Mouse (Mus musculus): ENCODE measurements around the gene Taz. TPM values are rescaled to one million over a fixed set of nuclear protein-coding genes. Genes with fewer than 3 reads are reported as not detected.

Gene Taz
- polyA plus RNA-seq, 1 experiment from 2014 or later = 71.3 TPM

DNA sequence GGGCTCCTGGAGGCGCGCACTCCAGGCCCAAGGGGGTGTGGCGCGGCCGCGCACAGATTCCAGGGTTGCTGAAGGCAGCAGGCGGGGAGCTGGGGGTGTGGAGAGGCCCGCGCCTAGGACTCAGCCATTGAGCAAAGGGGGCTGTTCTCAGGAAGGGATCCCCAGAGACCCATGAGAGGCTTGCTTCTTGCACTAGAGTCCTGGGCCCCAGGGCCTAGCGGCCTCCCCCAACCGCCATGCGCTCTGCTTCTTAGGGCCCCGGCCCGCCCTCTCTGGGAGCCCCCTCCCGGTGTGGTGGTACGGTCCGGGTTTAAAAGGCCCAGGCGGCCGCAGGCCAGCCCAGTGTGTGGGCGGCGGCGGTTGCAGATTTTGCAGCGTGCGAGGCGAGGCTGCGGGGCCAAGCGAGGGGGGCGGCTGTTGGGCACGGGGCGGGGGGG lies 47.0 kb downstream of the Taz start, which contains the start of gene Plxna3:
Gene Plxna3 (plus strand): TSS at position 342 of the 437 bp plus-strand sequence.
- H3K4me1 ChIP-seq (replicated peaks) = peaks cover 20% of the 10 kb centered on the region
- H3K27ac ChIP-seq (ENCODE audit: poor library complexity, severe bottlenecking) = peak within 1 kb of the TSS; percentile 64; the same call in 1 of the 2 replicates
- peak within 1 kb of the TSS; percentile 59 for H3K4me3 ChIP-seq
- H3K9me3 ChIP-seq (replicated peaks) = 0 out of 2 replicates have a peak, but pooled peaks cover 2% of the 10 kb centered on the region
- peaks cover 8% of the 10 kb centered on the region for H3K36me3 ChIP-seq
- peak within 1 kb of the TSS; percentile 81 for H3K9ac ChIP-seq
- H3K4me2 ChIP-seq = peak within 1 kb of the TSS; percentile 86
- no peaks in the 10 kb centered on the region for H3K27me3 ChIP-seq (replicated peaks)
- ATAC-seq (ENCODE audit: insufficient number of reproducible peaks, low FRiP score) = peak; percentile 88
- 15% methylated on average over 30 of the region's 30 CpGs for WGBS

DNA sequence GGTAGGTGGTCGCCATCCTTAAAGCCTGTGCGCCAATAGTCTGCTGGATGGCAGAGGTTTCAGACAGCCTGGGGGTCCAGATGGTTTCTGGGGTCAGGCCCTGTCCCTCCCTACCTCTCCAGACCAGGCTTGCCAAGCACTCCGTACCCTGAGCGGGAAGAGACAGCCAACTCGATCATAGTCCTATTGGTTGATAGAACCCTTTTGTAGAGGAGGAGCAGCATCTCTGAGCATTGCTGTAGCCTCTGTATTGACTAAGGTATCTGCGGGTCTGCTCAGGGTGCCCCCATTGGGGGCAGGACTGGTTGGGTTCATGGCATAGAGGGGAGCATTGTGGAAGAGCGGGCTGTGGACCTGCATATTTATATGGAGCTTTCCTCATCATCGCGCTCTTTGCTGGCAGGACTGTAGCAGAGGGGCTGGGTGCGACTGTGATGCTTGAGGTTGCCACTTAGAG lies 47.5 kb downstream of the Taz start:
- H3K27me3 ChIP-seq (replicated peaks) = no peaks in the 10 kb centered on the region

DNA sequence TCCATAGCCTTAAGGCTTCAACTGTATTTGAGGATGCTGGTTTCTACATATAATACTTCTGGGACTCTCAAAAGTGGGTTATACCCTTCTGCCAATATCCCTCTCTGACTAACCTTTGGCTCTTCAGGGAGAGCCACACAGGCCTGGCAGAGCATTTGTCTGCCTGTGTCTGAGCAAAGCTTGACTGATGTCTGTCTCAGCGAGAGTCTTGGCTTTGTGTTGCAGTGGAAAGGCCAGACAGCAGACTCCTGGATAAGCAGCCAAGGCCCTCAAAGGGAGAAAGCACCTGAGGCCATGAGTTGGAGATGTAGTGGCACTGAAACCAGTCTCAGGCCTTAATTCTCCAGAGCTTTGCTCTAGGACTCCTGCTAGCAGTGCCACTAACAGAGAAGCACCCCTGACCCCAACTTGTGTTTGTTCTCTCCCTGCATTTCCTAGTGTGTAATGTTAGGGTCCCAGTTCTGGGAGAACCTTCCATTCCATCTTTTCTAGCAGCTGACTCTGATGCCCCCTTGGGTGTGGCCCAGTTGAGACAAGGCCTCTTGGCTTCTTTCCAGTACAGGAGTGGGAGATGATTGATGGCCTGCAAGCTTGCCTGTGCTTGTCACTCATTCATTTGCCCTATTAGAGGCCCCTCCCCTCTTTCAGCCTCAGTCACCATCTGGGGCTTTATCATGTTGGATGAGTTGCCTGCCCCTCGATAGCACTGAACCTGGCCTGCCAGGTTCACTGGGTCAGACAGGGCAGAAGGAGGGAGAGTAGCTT lies 48.6 kb downstream of the Taz start:
- peaks cover 19% of the 10 kb centered on the region for H3K36me3 ChIP-seq
- H3K9me3 ChIP-seq (replicated peaks) = 0 out of 2 replicates have a peak, but pooled peaks cover 5% of the 10 kb centered on the region
- 50% methylated on average over 2 of the region's 2 CpGs for WGBS
- peak overlapping the region; percentile 81; the same call in 1 of the 2 replicates for H3K9ac ChIP-seq
- no peaks in the 10 kb centered on the region for H3K27me3 ChIP-seq (replicated peaks)
- peak overlapping the region; percentile 59; the same call in 1 of the 2 replicates for H3K4me3 ChIP-seq
- ATAC-seq (ENCODE audit: insufficient number of reproducible peaks, low FRiP score) = no peak
- peaks cover 20% of the 10 kb centered on the region for H3K4me1 ChIP-seq (replicated peaks)
- no peak overlapping the region; the same call in 1 of the 2 replicates for H3K27ac ChIP-seq (ENCODE audit: poor library complexity, severe bottlenecking)
- peak overlapping the region; percentile 86 for H3K4me2 ChIP-seq

More for the DNA sequence above, 47.5 kb downstream of the Taz start:
- Histone ChIP-seq H3K4me2 (peak overlapping the region; percentile 86), H3K9ac (peak overlapping the region; percentile 81), H3K27ac (ENCODE audit: poor library complexity, severe bottlenecking) (peak overlapping the region; percentile 64; the same call in 1 of the 2 replicates), H3K4me3 (peak overlapping the region; percentile 59), H3K9me3 (replicated peaks) (0 out of 2 replicates have a peak, but pooled peaks cover 5% of the 10 kb centered on the region), H3K36me3 (peaks cover 13% of the 10 kb centered on the region), H3K4me1 (replicated peaks) (peaks cover 20% of the 10 kb centered on the region)
- WGBS = 21% methylated on average over 10 of the region's 10 CpGs
- ATAC-seq (ENCODE audit: insufficient number of reproducible peaks, low FRiP score) = no peak

Small RNA genes lying within 50 kb of the gene (microRNA-seq; reads per million reads assigned to microRNA genes)
- gene Mir7091 = 0.71 reads per million
- gene Mir7092 = not detected

Other genes starting within 250 kb of the Taz start
- not detected in 2 replicates for gene Opn1mw, start 154.4 kb upstream of the Taz start, polyA plus RNA-seq (2016; fragmentation: Nextera tagmentation; extraction: Ambion mirVana)
- 12.0 and 14.0 TPM in 2 replicates for gene Mecp2, start 146.5 kb upstream of the Taz start, polyA plus RNA-seq (2016; fragmentation: Nextera tagmentation; extraction: Ambion mirVana)
- gene Tex28, start 114.1 kb upstream of the Taz start, polyA plus RNA-seq (2016; fragmentation: Nextera tagmentation; extraction: Ambion mirVana) = not detected in 2 replicates
- gene Tktl1, start 104.7 kb upstream of the Taz start, polyA plus RNA-seq (2016; fragmentation: Nextera tagmentation; extraction: Ambion mirVana) = not detected in 2 replicates
- 226 and 227 TPM in 2 replicates for gene Flna, start 32.1 kb upstream of the Taz start, polyA plus RNA-seq (2016; fragmentation: Nextera tagmentation; extraction: Ambion mirVana)
- 16.8 and 17.3 TPM in 2 replicates for gene Emd, start 27.2 kb upstream of the Taz start, polyA plus RNA-seq (2016; fragmentation: Nextera tagmentation; extraction: Ambion mirVana)
- 437 and 446 TPM in 2 replicates for gene Rpl10, start 11.1 kb upstream of the Taz start, polyA plus RNA-seq (2016; fragmentation: Nextera tagmentation; extraction: Ambion mirVana)
- gene Dnase1l1, start 425 bp downstream of the Taz start, polyA plus RNA-seq (2016; fragmentation: Nextera tagmentation; extraction: Ambion mirVana) = 10.2 and 10.8 TPM in 2 replicates
- 125 and 128 TPM in 2 replicates for gene Atp6ap1, start 15.2 kb downstream of the Taz start, polyA plus RNA-seq (2016; fragmentation: Nextera tagmentation; extraction: Ambion mirVana)
- gene Gdi1, start 23.1 kb downstream of the Taz start, polyA plus RNA-seq (2016; fragmentation: Nextera tagmentation; extraction: Ambion mirVana) = 167 and 174 TPM in 2 replicates
- gene Fam50a, start 31.1 kb downstream of the Taz start, polyA plus RNA-seq (2016; fragmentation: Nextera tagmentation; extraction: Ambion mirVana) = 53.1 and 55.1 TPM in 2 replicates
- 9.6 and 9.8 TPM in 2 replicates for gene Plxna3, start 47.2 kb downstream of the Taz start, polyA plus RNA-seq (2016; fragmentation: Nextera tagmentation; extraction: Ambion mirVana)
- 93.9 and 95.5 TPM in 2 replicates for gene Lage3, start 71.7 kb downstream of the Taz start, polyA plus RNA-seq (2016; fragmentation: Nextera tagmentation; extraction: Ambion mirVana)
- 57.4 and 58.2 TPM in 2 replicates for gene Ubl4a, start 91.3 kb downstream of the Taz start, polyA plus RNA-seq (2016; fragmentation: Nextera tagmentation; extraction: Ambion mirVana)
- gene Slc10a3, start 91.4 kb downstream of the Taz start, polyA plus RNA-seq (2016; fragmentation: Nextera tagmentation; extraction: Ambion mirVana) = 13.5 and 13.7 TPM in 2 replicates
- gene Fam3a, start 111.4 kb downstream of the Taz start, polyA plus RNA-seq (2016; fragmentation: Nextera tagmentation; extraction: Ambion mirVana) = 25.7 and 26.8 TPM in 2 replicates
- 25.6 and 29.4 TPM in 2 replicates for gene Ikbkg, start 111.4 kb downstream of the Taz start, polyA plus RNA-seq (2016; fragmentation: Nextera tagmentation; extraction: Ambion mirVana)
- gene G6pdx, start 147.3 kb downstream of the Taz start, polyA plus RNA-seq (2016; fragmentation: Nextera tagmentation; extraction: Ambion mirVana) = 18.5 TPM in 2 replicates
- not detected in 2 replicates for gene Gm6880, start 199.5 kb downstream of the Taz start, polyA plus RNA-seq (2016; fragmentation: Nextera tagmentation; extraction: Ambion mirVana)